23 mouse cellular contexts compared by ENCODE assay signal in genomic region chr13:37361249-37361648, GRCm38 (mm10). TPM values are rescaled to one million over a fixed set of nuclear protein-coding genes. Genes with fewer than 3 reads are reported as not detected.
DNase-seq lines count a peak whose midpoint lies in the region; ATAC-seq lines count a peak whose summit lies in the region.
"Had no signal": no experiment of that assay in that cellular context is flagged by ENCODE, and none has a peak within 500 bp of the region (broad histone marks: within the 10 kb centered on the region; RNA-seq: fewer than 3 reads in every experiment).

No protein-coding gene starts in this region.

- WGBS in forebrain, embryonic 13.5 days = 85% methylated on average over 1 of the region's 1 CpGs
- WGBS in forebrain, embryonic 11.5 days = 77% methylated on average over 1 of the region's 1 CpGs
- 19% methylated on average over 1 of the region's 1 CpGs for WGBS in heart, embryonic 16.5 days
- WGBS in limb, embryonic 15.5 days = 21% methylated on average over 1 of the region's 1 CpGs

- intact Hi-C loops in heart, postnatal 36 days (cut with DNase I) = no loop called here

- H3K36me3 ChIP-seq in forebrain, embryonic 13.5 days (ENCODE audit: poor library complexity, severe bottlenecking) = no peaks in the 10 kb centered on the region
- no peaks in the 10 kb centered on the region for H3K36me3 ChIP-seq in forebrain, embryonic 11.5 days (ENCODE audit: control insufficient read depth, insufficient read depth, low read length)
- no peaks in the 10 kb centered on the region for H3K36me3 ChIP-seq in heart, embryonic 16.5 days (ENCODE audit: control insufficient read depth, insufficient read depth)
- no peaks in the 10 kb centered on the region for H3K36me3 ChIP-seq in limb, embryonic 15.5 days
- H3K36me3 ChIP-seq: embryonic facial prominence, embryonic 13.5 days; liver, embryonic 12.5 days; midbrain, embryonic 12.5 days had no signal

- H3K27ac ChIP-seq in forebrain, embryonic 13.5 days = no peak overlapping the region
- H3K27ac ChIP-seq in forebrain, embryonic 11.5 days (ENCODE audit: low read depth, low read length) = no peak overlapping the region
- H3K27ac ChIP-seq in heart, embryonic 16.5 days (ENCODE audit: low read length) = peak overlapping the region; percentile 72
- H3K27ac ChIP-seq in limb, embryonic 15.5 days = peak overlapping the region; percentile 67
- H3K27ac ChIP-seq: embryonic facial prominence, embryonic 13.5 days; gastrocnemius, adult 2 months; kidney, postnatal 0 days; liver, embryonic 12.5 days; macrophage; midbrain, embryonic 12.5 days had no signal

- DNase-seq in forebrain, embryonic 11.5 days (ENCODE audit: low spot score) = no peak
- no peak for DNase-seq in heart, postnatal 36 days
- peak; percentile 45 for DNase-seq in MN1 (ENCODE audit: low spot score)
- DNase-seq in left cerebral cortex, adult 9 months (ENCODE audit: low spot score in 2 of 2) = no peak
- no peak for DNase-seq in T-cell, adult 2 months (ENCODE audit: low spot score)
- DNase-seq: adrenal gland, adult 2 months; cerebellum, adult 9-11 months; gastrocnemius, adult 2 months; heart, adult 11 months; kidney, adult 11 months; layer of hippocampus, postnatal 36 days; retina, postnatal 1 day; thymus, adult 2 months had no signal

- H3K4me1 ChIP-seq in forebrain, embryonic 13.5 days = no peaks in the 10 kb centered on the region
- H3K4me1 ChIP-seq in forebrain, embryonic 11.5 days (replicated peaks; ENCODE audit: control insufficient read depth, insufficient read depth, low read length) = no peaks in the 10 kb centered on the region
- peaks cover 6% of the 10 kb centered on the region for H3K4me1 ChIP-seq in heart, embryonic 16.5 days (ENCODE audit: control insufficient read depth, insufficient read depth, low read length)
- 0 out of 2 replicates have a peak, but pooled peaks cover 4% of the 10 kb centered on the region for H3K4me1 ChIP-seq in limb, embryonic 15.5 days
- H3K4me1 ChIP-seq: embryonic facial prominence, embryonic 13.5 days; liver, embryonic 12.5 days; midbrain, embryonic 12.5 days had no signal

- peak; percentile 41; the same call in 1 of the 2 replicates for ATAC-seq in forebrain, embryonic 13.5 days
- no peak for ATAC-seq in forebrain, embryonic 11.5 days (replicated peaks; ENCODE audit: low FRiP score)
- peak; percentile 49 for ATAC-seq in heart, embryonic 16.5 days (replicated peaks; ENCODE audit: extremely low read depth, insufficient read depth, low FRiP score)
- peak; percentile 77; the same call in 1 of the 2 replicates for ATAC-seq in limb, embryonic 15.5 days (ENCODE audit: insufficient number of reproducible peaks, low FRiP score, low TSS enrichment, low read depth)
- ATAC-seq: liver, embryonic 12.5 days had no signal

- H3K4me2 ChIP-seq in forebrain, embryonic 13.5 days = no peak overlapping the region
- H3K4me2 ChIP-seq in forebrain, embryonic 11.5 days (ENCODE audit: low read depth, low read length, severe bottlenecking) = no peak overlapping the region
- H3K4me2 ChIP-seq in heart, embryonic 16.5 days (ENCODE audit: low read depth, low read length) = no peak overlapping the region
- no peak overlapping the region for H3K4me2 ChIP-seq in limb, embryonic 15.5 days
- H3K4me2 ChIP-seq: embryonic facial prominence, embryonic 13.5 days; liver, embryonic 12.5 days; midbrain, embryonic 12.5 days had no signal

- H3K27me3 ChIP-seq in forebrain, embryonic 13.5 days = no peaks in the 10 kb centered on the region
- no peaks in the 10 kb centered on the region for H3K27me3 ChIP-seq in forebrain, embryonic 11.5 days (ENCODE audit: control insufficient read depth, insufficient read depth, low read length)
- H3K27me3 ChIP-seq in heart, embryonic 16.5 days (ENCODE audit: control insufficient read depth, insufficient read depth, low read length) = no peaks in the 10 kb centered on the region
- no peaks in the 10 kb centered on the region for H3K27me3 ChIP-seq in limb, embryonic 15.5 days
- H3K27me3 ChIP-seq: CH12.LX; embryonic facial prominence, embryonic 13.5 days; liver, embryonic 12.5 days; midbrain, embryonic 12.5 days had no signal

- no peak overlapping the region for H3K4me3 ChIP-seq in forebrain, embryonic 13.5 days
- H3K4me3 ChIP-seq in forebrain, embryonic 11.5 days (ENCODE audit: low read depth, low read length) = no peak overlapping the region
- no peak overlapping the region for H3K4me3 ChIP-seq in heart, embryonic 16.5 days (ENCODE audit: low read length)
- H3K4me3 ChIP-seq in limb, embryonic 15.5 days = no peak overlapping the region
- H3K4me3 ChIP-seq: embryonic facial prominence, embryonic 13.5 days; gastrocnemius, adult 2 months; liver, embryonic 12.5 days; midbrain, embryonic 12.5 days had no signal

- H3K9ac ChIP-seq in forebrain, embryonic 13.5 days = no peak overlapping the region
- H3K9ac ChIP-seq in forebrain, embryonic 11.5 days (ENCODE audit: low read length) = no peak overlapping the region
- no peak overlapping the region for H3K9ac ChIP-seq in heart, embryonic 16.5 days (ENCODE audit: low read length)
- no peak overlapping the region for H3K9ac ChIP-seq in limb, embryonic 15.5 days
- H3K9ac ChIP-seq: embryonic facial prominence, embryonic 13.5 days; liver, embryonic 12.5 days; midbrain, embryonic 12.5 days had no signal

- no peaks in the 10 kb centered on the region for H3K9me3 ChIP-seq in forebrain, embryonic 13.5 days (replicated peaks)
- H3K9me3 ChIP-seq in forebrain, embryonic 11.5 days (ENCODE audit: control insufficient read depth, low read length) = no peaks in the 10 kb centered on the region
- H3K9me3 ChIP-seq in heart, embryonic 16.5 days (replicated peaks; ENCODE audit: control insufficient read depth, low read length) = no peaks in the 10 kb centered on the region
- H3K9me3 ChIP-seq in limb, embryonic 15.5 days = no peaks in the 10 kb centered on the region
- H3K9me3 ChIP-seq: embryonic facial prominence, embryonic 13.5 days; liver, embryonic 12.5 days; midbrain, embryonic 12.5 days had no signal

RNA-seq across cellular contexts. Expression of gene Ly86, which starts 16.2 kb away (rescaled TPM):
- 4.6 and 5.2 TPM in 2 replicates for polyA plus RNA-seq in forebrain, embryonic 13.5 days (2015; fragmentation: Nextera tagmentation; extraction: Ambion mirVana)
- polyA plus RNA-seq in forebrain, embryonic 11.5 days (2014; fragmentation: Nextera tagmentation; extraction: Ambion mirVana) = 3.5 and 4.0 TPM in 2 replicates
- polyA plus RNA-seq in heart, embryonic 16.5 days (2015; fragmentation: Nextera tagmentation; extraction: Ambion mirVana) = 5.8 and 7.3 TPM in 2 replicates
- 1 to 10 TPM; 2.9 to 3.9 TPM for total RNA-seq in heart, postnatal 36 days (2021)
- polyA plus RNA-seq in limb, embryonic 15.5 days (2015; fragmentation: Nextera tagmentation; extraction: Ambion mirVana) = 15.3 and 17.8 TPM in 2 replicates
- total RNA-seq: MEL had no signal

Comparison
In these comparisons a context has a peak if more than half of its experiments do, and no peak if none do; other contexts are left out.
1. H3K27ac ChIP-seq: peak in heart, embryonic 16.5 days (single experiment) and limb, embryonic 15.5 days (single experiment); none in forebrain, embryonic 13.5 days (single experiment) and forebrain, embryonic 11.5 days (single experiment).